Mouse (Mus musculus): ENCODE data around the gene 4930447F04Rik.

The 4930447F04Rik gene

DNA sequence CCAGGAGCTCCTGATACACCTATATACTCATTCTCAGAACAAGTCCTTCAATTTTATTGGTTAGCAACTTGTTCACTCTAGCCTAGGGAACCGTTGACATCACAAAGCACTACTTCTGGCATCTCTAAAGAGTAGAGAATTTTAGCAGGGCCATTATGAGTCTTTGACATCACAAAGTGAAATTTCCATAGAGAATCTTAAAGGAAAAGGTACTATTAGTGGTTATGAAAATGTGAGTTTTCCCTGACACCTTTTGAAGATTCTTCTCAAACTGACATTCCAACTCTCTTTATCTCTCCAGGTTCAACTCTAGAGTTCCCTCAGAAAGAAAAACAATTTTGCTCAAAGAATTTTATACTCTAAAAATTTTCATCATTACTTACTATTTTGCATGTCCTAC, at the start of gene 4930447F04Rik:
Gene 4930447F04Rik (minus strand): TSS at position 101 of the 400 bp plus-strand sequence.
- no peak for ATAC-seq (ENCODE audit: low TSS enrichment)

All from frontal cortex, adult (tissue).